ENCODE assay signal across 17 mouse cellular contexts in genomic region chr2:105240631-105241030, GRCm38 (mm10). TPM values are rescaled to one million over a fixed set of nuclear protein-coding genes. Genes with fewer than 3 reads are reported as not detected.
"Had no signal": no experiment of that assay in that cellular context is flagged by ENCODE, and none has a peak within 500 bp of the region (broad histone marks: within the 10 kb centered on the region; RNA-seq: fewer than 3 reads in every experiment).

No protein-coding gene starts in this region.

- ATAC-seq: liver, postnatal 0 days; lung, postnatal 0 days had no signal

- H3K9ac ChIP-seq: liver, postnatal 0 days; lung, embryonic 15.5 days; midbrain, embryonic 12.5 days; neural tube, embryonic 12.5 days; stomach, embryonic 15.5 days had no signal

- H3K4me1 ChIP-seq: lung, embryonic 15.5 days; megakaryocyte, embryonic 14.5 days; midbrain, embryonic 12.5 days; neural tube, embryonic 12.5 days; stomach, embryonic 15.5 days had no signal

- H3K36me3 ChIP-seq: lung, embryonic 15.5 days; midbrain, embryonic 12.5 days; neural tube, embryonic 12.5 days; stomach, embryonic 15.5 days had no signal

- H3K27me3 ChIP-seq: lung, embryonic 15.5 days; midbrain, embryonic 12.5 days; neural tube, embryonic 12.5 days; stomach, embryonic 15.5 days had no signal

- H3K4me2 ChIP-seq: lung, embryonic 15.5 days; midbrain, embryonic 12.5 days; neural tube, embryonic 12.5 days; stomach, embryonic 15.5 days had no signal

- H3K9me3 ChIP-seq: lung, embryonic 15.5 days; megakaryocyte, embryonic 14.5 days; midbrain, embryonic 12.5 days; neural tube, embryonic 12.5 days; stomach, embryonic 15.5 days had no signal

- H3K4me3 ChIP-seq: lung, embryonic 15.5 days; megakaryocyte, embryonic 14.5 days; midbrain, embryonic 12.5 days; neural tube, embryonic 12.5 days; stomach, embryonic 15.5 days had no signal

- H3K27ac ChIP-seq: lung, embryonic 15.5 days; macrophage; midbrain, embryonic 12.5 days; neural tube, embryonic 12.5 days; stomach, embryonic 15.5 days; stomach, postnatal 0 days had no signal

- DNase-seq: liver, postnatal 0 days; lung, adult 2 months; lung, postnatal 14 days; lung, postnatal 36 days; midbrain, embryonic 14.5 days; right cerebral cortex, postnatal 14 days; thymus, adult 2 months; thymus, postnatal 36 days had no signal

RNA-seq across cellular contexts. Expression of gene Them7, which starts 16.5 kb away (rescaled TPM):
- polyA plus RNA-seq: lung, adult 2 months; lung, postnatal 0 days; macrophage; midbrain, embryonic 14.5 days; midbrain, postnatal 0 days had no signal
